Mouse (Mus musculus) lung, postnatal 25 days (tissue): ENCODE measurements around the gene Htr5b.

ENCODE experiments used
- DNase-seq: peaks from one replicate; pipeline ENCODE4 v3.0.0; 2022; ENCODE audit warnings: low spot score

Gene Htr5b

GRCm38 (mm10) chr1:121486803-121487202 is 41.5 kb downstream of the Htr5b start:
- no peak for DNase-seq

DNA sequence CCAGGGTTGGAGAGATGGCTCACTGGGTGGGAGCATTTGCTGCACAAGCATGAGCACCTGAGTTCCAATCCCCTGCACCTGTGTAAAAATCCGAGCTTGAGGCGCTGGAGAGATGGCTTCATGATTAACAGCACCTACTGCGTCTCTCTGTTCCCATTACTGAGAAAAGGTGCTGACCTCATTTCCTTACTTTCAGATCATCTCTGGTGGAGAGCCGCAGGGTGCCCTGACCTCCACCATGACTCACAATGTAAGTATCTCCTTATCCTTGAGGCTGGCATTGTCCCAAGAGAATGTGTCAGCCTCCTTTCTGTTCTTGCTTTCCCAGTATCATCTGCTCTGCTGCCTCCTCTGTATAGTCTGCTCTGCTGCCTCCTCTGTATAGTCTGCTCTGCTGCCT is 45.2 kb downstream of the Htr5b start:
- no peak for DNase-seq

GRCm38 (mm10) chr1:121479403-121479802 is 48.9 kb downstream of the Htr5b start:
- DNase-seq, result no peak

DNA sequence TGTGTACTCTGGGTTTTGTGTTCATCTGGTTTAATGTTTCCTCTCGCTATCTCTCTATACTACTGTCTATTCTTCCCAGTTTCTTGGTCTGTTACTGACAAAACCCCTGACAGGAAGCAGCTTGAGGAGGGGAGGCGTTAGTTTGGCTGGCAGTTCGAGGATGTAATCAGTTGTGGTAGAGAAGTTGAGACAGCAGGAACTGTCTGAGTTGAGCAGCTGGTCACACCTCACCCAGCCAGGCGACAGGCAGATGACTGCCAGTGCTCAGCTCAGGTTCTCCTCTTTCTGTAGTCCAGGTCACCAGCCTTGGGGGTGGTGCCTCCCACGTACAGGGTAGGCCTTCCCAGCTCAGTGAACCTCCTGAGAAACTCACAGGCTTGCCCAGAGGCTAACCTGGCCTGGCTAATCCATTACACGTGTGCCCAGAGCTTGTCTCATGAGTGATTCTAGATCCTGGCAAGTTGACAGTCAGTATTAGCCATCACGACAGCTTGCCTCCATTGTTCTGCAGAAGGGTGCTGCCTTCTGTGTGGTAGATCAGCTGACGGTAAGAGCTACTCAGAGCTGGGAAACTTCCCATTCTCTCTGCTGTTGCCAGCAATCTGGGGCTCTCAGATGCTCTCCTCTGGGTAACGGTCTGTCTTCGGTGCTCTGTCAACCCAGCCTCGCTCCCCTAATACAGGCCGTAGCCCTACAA is 49.8 kb downstream of the Htr5b start:
- no peak for DNase-seq

DNA sequence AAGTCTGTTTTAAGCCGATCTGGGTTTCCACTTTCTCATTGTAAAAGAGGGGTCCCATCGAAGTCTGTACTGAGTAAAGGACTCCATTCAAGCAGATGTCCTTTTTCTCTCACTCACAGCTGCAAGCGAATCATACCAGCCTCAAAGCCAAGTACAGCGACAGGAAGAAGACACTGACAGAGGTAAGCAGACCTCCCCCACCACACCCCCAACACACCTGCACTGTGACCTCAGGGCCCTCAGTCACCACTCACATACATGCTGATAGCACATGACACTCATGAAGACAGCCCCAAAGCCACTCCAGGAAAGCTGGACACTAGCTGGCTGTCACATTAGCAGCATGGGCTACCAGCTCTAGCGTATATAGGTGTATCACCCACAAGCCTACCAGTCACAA is 50.5 kb downstream of the Htr5b start:
- DNase-seq, result no peak

DNA sequence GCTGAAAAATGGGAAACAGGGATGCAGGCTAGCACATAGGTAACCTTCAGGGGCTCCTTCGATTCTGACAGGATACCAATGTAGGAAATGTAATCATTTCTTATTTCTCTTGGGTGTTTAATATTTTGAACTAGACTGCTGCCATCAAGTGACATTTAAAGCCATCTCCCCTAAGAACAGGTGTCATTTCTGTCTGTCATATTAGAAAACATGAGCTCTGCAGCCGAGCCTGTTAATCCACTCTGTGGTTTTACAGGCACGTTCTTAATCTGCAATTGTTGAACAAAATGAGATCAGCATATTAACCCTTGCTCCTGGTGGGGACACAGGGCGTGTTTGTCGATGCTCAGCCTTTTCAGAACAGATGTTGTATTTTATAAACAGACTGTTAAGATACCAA is 56.8 kb downstream of the Htr5b start:
- DNase-seq, result no peak

DNA sequence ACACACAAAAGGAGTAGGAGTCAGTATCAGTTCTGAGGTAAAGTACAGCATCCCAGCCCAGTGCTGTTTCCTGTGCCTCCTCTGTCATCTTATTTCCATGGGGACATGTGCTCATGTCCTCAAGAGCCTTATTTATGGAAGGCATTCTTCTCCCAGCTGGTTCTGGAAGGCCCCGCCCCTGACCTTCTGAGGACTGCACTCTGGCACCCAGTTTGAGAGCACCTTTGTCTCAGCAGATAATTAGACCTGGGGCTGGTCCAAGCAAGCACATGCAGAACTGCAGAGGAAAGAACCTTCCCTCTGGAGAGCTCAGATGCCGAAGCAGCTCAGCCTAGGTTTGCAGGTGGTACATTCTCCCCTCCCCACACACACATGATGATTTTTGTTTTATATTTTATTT is 60.0 kb downstream of the Htr5b start:
- DNase-seq, result no peak

GRCm38 (mm10) chr1:121466276-121466675 is 62.0 kb downstream of the Htr5b start:
- no peak for DNase-seq

- DNase-seq, result no peak
Measured at GRCm38 (mm10) chr1:121463806-121464205, 64.5 kb downstream of the Htr5b start.

- no peak for DNase-seq
Measured at GRCm38 (mm10) chr1:121462643-121463042, 65.6 kb downstream of the Htr5b start.

DNA sequence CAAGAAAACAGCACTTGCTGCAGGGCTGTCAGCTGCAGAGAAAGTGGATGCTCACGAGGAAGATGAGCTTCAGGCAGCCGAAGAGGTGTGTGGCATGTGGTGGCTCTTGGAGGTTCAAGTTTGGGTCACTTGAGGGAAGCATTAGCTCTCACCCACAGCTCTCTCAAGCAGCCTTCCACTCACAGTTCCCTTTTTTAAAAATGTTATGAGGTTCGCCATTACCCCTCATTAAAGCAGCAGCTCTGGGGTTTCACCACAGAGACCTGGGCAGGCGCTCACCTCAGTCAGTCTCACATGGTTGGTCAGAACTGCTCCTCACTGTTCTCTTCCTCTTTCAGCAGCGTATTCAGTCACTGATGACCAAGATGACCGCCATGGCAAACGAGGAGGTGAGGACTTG is 66.4 kb downstream of the Htr5b start:
- DNase-seq, result no peak

GRCm38 (mm10) chr1:121460077-121460476 is 68.2 kb downstream of the Htr5b start:
- DNase-seq, result no peak
